Mouse (Mus musculus) mature B cell (primary cell): ENCODE measurements around the gene Sv2b.
"Not testable (repeated sequence)": the region's sequence is repeated elsewhere in the genome, so short reads cannot be mapped to it uniquely, and the experiment has no call there.

Experiments used
- in situ Hi-C: fragments of 300-500 bp; cut with MboI; formaldehyde crosslinking; loops from 2 replicates; pipeline ENCODE4 v1.14.3; 2019

Gene Sv2b

GRCm38 (mm10) chr7:75209221-75209641 lies 99.8 kb downstream of the Sv2b start:
- in situ Hi-C loops = no loop called here

DNA sequence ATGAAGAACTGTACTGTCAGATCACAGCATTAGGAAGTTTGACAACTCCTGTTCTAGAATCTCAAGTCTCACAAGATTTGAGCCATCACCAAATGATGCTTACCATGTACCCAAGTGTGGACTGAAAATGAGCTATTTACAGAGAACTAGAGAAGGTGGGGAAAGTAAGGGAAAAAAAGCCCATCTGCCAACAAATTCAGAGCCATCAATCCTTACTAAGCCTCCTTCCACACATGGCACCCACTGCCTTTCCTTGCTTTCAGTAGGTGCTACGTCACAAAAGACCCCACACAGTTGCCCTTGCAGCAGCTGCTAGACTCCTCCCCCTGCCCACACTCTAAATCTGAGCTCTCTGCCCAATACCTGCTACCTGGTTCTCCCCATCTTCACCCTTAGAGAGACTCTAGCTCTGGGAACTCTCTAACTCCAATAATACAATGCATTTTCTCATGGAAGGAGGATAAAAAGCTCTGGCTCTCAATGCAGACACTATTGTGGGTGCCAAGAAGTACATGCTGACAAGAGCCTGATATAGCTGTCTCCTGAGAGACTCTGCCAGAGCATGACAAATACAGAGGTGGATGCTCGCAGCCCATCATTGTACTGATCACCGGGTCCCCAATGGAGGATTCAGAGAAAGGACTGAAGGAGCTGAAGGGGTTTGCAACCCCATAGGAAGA lies 101.0 kb downstream of the Sv2b start:
- in situ Hi-C loops = no loop called here

- in situ Hi-C loops = no loop called here
Measured at GRCm38 (mm10) chr7:75206671-75207070, 102.4 kb downstream of the Sv2b start.

- in situ Hi-C loops = no loop called here
Measured at GRCm38 (mm10) chr7:75205386-75205785, 103.7 kb downstream of the Sv2b start.

DNA sequence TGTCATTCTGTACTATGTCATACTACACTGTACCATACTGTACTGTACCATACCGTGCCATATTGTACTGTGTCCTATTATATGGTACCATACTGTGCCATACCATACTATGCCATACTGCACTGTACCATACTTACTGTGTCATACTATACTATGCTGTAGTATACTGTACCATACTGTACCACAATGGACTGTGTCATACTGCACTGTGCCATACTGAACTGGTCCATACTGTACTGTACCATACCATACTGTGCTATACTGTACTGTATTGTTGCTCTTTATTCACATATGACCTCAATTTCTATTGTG lies 114.2 kb downstream of the Sv2b start:
- in situ Hi-C loops = not testable (repeated sequence)

DNA sequence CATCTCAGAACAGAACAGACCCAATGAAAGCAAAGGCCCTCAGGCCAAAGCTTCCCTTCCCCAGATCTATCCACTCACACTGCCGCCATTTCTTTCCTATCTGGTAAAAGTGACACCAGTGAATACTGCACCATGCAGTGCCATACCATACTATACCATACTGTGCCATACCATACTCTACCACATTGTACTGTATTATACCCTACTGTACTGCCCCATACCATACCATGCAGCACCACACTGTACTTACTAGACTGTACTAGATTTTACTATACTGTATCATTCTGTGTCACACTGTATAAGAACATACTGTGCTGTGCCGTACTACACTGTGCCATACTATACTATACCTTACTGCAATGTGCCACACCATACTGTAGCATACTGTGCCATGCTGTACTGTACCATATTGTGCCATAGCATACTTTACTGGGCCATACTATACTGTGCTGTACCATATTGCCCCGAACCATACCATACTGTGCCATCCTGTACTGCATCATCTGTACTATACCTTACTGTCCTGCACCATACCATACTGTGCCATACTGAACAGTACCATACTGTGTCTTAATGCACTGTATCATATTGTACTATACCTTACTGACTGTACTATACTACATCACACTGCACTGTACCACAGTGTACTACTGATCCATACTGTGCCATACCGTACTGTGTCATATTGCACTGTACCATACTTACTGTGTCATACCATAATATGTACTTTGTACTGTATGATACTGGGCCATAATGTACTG lies 114.7 kb downstream of the Sv2b start:
- in situ Hi-C loops = no loop called here

- in situ Hi-C loops = no loop called here
Measured at GRCm38 (mm10) chr7:75190192-75190591, 118.9 kb downstream of the Sv2b start.

DNA sequence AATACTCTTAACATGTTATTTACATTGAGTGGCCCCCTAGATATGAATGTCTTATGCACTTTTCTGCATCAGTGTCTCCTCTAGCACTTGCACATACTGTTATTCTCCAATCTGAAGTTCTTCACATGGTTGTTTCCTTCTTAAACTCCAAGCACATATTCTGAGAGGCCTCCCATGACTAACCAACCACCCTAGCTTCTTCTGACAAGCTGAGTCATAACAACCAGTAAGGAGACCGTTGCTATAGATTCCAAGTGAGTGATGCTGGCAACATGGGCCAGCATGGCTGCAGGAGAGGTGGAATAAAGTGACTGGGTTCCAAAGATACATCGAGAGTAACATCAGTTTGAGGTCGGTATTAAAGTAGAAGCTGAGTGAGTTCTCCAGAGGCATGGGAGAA lies 134.0 kb downstream of the Sv2b start:
- in situ Hi-C loops = no loop called here

GRCm38 (mm10) chr7:75167481-75167880 lies 141.6 kb downstream of the Sv2b start:
- in situ Hi-C loops = no loop called here

GRCm38 (mm10) chr7:75147174-75147573 lies 161.9 kb downstream of the Sv2b start:
- in situ Hi-C loops = loop anchor here (25.0 kb wide), 3 partner anchors 415 to 740 kb away; no protein-coding TSS in a partner anchor

DNA sequence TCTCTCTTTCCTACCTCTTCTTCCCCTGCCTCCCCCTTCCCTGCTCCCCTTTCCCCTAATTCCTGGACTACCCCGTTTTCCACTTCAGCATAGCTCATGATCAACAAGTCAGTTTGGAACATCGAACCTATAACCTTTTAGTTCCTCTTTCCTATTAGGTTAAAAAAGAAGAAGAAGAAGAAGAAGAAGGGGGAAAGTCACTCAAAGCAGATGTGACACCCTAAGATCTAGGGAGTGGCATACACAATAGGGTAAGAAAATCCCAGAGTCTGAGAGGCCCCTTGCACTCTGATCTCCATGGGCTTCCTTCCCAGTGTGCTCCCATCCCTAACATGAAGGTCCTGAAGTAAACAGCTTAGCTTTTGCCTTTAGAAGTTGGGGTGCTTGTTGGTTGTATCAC lies 166.3 kb downstream of the Sv2b start:
- in situ Hi-C loops = loop anchor here (25.0 kb wide), 3 partner anchors 420 to 745 kb away; no protein-coding TSS in a partner anchor

DNA sequence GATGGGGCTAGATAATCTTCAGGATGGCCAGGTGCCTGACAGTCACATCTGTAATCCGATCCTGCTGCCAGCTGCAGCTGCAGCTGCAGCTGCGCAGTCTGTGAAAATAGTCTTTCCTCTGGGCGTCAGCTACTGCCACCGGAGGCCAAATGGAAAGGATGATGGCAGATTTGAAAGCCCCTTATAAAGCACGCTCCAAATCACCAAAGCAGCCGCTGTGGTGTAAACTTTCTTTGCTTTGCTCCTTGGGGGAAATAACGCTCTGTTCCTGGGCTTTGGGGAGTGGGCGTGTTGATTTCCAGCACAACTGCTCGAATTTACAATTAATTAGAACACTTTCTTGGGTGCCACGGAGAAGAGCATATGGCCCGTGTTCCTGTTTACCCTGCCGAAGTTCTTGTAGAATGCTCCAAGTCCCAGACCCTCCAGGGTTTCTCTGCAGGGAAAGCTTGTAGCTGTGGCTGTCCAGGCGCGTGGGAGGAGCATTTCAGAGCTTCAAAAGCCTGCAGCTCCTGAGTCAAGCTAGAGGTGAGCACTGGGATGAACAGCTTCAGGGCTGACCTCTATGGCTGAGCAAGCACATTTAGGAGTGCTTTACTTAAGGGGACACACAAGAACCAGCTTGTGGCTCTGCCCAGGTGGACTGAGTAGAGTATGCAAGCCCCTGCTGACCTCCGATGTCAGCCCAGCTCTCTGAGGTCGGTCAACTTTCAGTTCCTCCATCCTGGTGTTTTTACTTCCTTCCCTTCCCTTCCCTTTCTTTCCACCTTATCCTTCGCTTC lies 167.0 kb downstream of the Sv2b start:
- in situ Hi-C loops = loop anchor here (25.0 kb wide), 3 partner anchors 420 to 745 kb away; no protein-coding TSS in a partner anchor

GRCm38 (mm10) chr7:75139306-75139705 lies 169.8 kb downstream of the Sv2b start:
- in situ Hi-C loops = loop anchor here (5.0 to 25.0 kb wide), 5 partner anchors 228 to 748 kb away; no protein-coding TSS in a partner anchor

DNA sequence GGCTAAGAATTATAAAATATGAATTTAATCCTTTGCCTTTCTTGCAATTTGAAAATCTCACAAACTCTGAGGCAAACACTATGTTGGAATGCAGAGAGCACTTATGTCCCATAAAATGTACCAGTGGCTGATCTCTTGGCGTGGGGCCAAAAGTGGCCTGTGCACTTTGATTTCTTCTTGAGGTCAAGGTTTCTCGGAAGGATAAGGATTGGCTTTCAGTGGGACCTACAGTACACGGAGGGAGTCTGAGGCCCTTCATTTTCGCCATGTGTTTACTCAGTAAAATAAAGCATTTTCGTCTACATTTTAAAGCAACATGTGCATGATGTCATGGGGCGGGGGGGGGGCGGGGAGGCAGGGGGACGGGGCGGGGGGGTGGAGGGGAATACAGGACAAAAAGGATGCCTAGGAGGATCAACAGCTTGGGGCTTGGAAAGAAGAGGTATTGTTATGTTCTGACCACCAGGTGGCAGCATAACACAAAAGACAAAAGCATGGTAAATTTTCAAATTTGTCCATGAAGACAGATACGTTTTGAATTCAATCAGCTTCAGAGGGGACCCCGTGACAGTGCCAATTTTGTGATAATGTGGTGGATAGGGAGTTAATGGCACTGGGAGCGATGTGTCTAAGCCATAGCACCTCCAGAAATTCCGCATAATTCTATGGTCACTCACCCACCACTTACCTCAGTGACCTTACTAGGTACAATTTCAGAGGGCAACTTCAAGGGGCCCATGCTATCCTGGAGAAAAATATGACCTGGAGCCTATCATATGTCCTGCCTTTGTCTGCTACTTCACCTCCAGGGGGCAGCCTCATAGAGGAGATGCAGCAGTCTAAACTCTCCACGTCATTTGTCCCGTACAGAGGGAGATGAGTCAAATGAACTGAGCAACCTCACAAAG lies 174.1 kb downstream of the Sv2b start:
- in situ Hi-C loops = loop anchor here (5.0 to 25.0 kb wide), 5 partner anchors 232 to 752 kb away; no protein-coding TSS in a partner anchor

DNA sequence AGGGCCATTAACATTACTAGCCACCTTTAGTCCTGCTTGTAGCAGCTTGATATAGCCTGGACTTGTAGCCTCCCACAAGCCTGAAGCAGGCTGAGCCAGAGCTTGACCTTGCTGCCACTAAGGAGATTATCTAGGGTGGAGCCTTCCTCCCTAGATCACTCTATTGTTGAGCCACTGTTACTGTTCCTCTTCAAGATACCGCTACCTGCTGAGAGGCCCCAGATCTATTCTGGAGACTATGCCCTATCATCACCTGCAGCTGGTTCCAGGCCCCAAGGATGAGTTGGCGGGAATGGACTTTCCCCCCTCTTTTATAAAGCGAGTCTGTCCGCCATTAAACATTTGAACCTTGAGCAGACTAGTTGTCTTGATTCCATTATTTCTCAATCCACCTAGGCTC lies 181.0 kb downstream of the Sv2b start:
- in situ Hi-C loops = loop anchor here (25.0 kb wide), 3 partner anchors 434 to 759 kb away; no protein-coding TSS in a partner anchor

DNA sequence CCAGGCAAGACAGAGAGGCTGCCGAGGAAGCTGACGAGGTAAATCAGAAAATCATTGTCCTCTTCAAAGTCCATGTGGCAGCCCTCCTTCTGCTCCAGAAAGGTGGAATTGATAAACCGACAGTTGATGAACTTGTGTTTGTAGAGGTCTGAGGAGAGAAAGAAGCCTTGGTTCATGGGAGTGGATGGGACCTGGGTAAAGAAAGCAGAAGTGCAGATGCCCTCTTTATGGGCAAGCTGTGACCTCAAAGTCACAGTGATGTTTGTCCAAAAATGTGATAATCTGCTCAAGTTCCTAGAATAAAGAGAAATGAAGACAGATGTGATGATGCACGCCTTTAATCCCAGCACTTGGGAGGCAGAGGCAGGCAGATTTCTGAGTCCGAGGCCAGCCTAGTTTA lies 185.0 kb downstream of the Sv2b start:
- in situ Hi-C loops = no loop called here

DNA sequence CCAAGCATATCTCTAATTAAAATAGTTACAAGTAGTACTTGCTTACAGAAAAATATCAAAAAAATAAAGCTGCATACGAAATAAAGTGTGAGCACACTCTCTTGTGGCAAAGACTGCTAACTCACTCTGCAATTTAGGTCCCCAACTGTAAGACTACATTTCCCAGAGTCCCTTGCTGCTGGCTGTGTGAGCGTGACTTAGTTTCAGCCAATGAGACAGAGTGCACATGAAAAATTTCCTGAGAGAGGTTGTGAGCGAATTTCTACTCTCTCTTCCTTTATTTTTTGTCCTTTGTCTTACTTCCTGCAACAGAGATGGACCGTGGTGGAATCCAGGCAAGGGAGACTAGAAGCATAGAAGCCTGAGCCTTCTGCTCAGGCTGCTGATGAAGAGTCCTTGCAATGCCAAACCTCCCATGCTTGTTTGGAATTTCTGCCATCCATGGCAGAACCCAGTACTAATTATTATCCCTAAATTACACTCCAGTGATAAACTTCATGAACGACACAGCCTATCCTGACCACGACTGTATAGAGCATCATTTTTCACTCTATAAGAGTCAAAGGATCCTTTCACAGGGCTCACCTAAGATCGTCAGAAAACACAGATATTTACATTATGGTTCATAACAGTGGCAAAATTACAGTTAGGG lies 190.9 kb downstream of the Sv2b start:
- in situ Hi-C loops = no loop called here

DNA sequence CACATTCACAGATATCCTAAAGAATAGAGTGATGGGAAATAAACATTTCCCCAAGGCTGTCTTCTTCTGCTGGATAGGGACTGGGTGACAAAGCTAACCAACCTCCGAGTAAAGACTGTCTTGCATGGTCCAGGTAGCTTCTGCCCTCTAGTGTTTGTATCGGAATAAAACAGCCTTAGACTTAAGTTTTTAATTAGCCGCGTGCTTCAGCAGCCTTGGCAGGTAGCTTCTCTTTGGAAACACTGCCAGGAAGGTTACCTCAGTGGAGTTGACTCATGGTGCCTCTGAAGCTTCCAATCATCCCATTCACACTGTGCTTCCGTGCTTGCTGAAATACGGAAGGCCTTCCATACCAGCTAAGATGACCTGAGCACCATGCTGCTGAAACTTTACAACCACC lies 198.4 kb downstream of the Sv2b start:
- in situ Hi-C loops = no loop called here

DNA sequence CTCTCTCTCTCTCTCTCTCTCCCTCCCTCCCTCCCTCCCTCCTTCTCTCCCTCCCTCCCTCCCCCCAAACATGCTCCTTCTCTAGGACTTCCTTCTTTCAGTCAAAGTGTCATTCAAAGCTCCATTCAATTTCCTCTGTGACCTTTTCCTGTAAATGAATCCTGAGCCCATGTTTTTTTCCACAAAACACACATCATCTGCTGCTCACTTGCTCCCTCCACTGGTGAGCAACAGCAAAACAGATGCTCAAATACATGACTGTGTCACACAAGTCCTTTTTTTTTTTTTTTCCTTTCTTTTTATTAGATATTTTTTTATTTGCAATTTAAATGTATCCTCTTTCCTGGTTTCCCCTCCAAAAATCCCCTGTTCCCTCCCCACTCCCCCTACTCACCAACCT lies 201.6 kb downstream of the Sv2b start:
- in situ Hi-C loops = no loop called here

- in situ Hi-C loops = no loop called here
Measured at GRCm38 (mm10) chr7:75103900-75104299, 205.2 kb downstream of the Sv2b start.
